Comparison of ENCODE assay signal across 9 mouse cellular contexts in the genomic region with DNA sequence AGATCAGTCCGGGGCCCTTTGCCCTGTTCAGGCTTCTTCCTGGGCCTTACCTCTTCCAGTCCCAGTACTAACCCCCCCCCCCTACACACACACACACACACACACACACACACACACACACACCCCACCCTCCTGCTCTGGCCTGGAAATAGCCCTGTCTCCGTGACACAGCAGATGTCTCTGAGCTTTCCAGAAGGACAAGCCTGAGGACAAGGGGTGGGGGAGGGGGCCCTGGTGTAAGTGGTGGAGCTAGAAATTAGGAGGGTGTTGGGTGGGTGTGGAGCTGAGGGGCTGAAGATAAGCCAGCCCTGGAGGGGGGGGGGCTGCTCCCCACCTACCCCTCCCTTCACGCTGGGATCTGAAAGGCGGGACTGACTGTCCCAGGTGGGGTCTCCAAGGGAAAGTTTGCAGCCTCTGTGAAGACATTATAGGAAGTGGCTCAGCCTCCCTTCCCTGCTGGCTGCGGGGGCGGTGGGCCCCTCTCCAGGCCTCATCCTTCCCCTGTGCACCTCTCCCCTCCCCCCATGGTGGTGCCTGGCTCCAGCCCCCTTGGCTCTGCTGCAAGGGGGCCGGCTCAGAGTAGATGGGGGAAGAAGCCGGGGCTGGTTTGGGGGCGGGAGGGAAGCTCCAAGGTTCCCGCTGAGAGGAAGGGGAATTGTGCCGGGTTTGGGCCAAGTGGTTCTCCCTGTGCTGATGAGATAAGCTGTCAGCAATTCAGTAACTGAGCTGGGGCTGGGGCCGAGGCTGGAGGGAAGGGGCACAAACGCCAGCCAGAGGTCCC. TPM values are rescaled to one million over a fixed set of nuclear protein-coding genes. Genes with fewer than 3 reads are reported as not detected.
A peak's percentile ranks its signal among the peaks of the same experiment; 100 is the strongest.
DNase-seq lines count a peak whose midpoint lies in the region; ATAC-seq and TF ChIP-seq lines count a peak whose summit lies in the region.
"Had no signal": no experiment of that assay in that cellular context is flagged by ENCODE, and none has a peak within 500 bp of the region (broad histone marks: within the 10 kb centered on the region; RNA-seq: fewer than 3 reads in every experiment).

No protein-coding gene starts in this region.

- H3K9me3 ChIP-seq in E14TG2a.4 (ENCODE audit: low read length), result no peaks in the 10 kb centered on the region
- no peaks in the 10 kb centered on the region for H3K9me3 ChIP-seq in hindbrain, embryonic 15.5 days
- no peaks in the 10 kb centered on the region for H3K9me3 ChIP-seq in neural tube, embryonic 11.5 days (ENCODE audit: control insufficient read depth, low read length)

- 4% methylated on average over 13 of the region's 13 CpGs for WGBS in hindbrain, embryonic 15.5 days
- WGBS in neural tube, embryonic 11.5 days, result 1% methylated on average over 13 of the region's 13 CpGs

- TF ChIP-seq CTCF in E14TG2a.4 (conservative IDR thresholded peaks at IDR 0.05; ENCODE audit: low read length), result no peak

- H3K4me3 ChIP-seq in E14TG2a.4 (replicated peaks; ENCODE audit: low read length), result peak overlapping the region; percentile 73
- H3K4me3 ChIP-seq in hindbrain, embryonic 15.5 days, result peak overlapping the region; percentile 44
- peak overlapping the region; percentile 40 for H3K4me3 ChIP-seq in neural tube, embryonic 11.5 days (ENCODE audit: low read depth, low read length)

- H3K27ac ChIP-seq in hindbrain, embryonic 15.5 days (replicated peaks), result peak overlapping the region; percentile 79
- H3K27ac ChIP-seq in neural tube, embryonic 11.5 days (ENCODE audit: low read depth, low read length), result peak overlapping the region; percentile 6

- peak; percentile 89 for DNase-seq in NIH3T3 (ENCODE audit: low read depth)
- peak; percentile 47 to 62 for DNase-seq in gastrocnemius, adult 8-10 months (ENCODE audit: low spot score in 2 of 2)
- peak; percentile 64 for DNase-seq in neural tube, embryonic 11.5 days (ENCODE audit: low spot score)
- DNase-seq in adrenal gland, adult 8-10 months, result no peak
- DNase-seq in thymus, postnatal 10 days (ENCODE audit: low spot score in 2 of 2), result no peak
- no peak for DNase-seq in right cerebral cortex, postnatal 25 days

- ATAC-seq in hindbrain, embryonic 15.5 days (ENCODE audit: low FRiP score, low read depth), result peak; percentile 46
- peak; percentile 15; the same call in 1 of the 2 replicates for ATAC-seq in neural tube, embryonic 11.5 days (ENCODE audit: insufficient read depth, low FRiP score, low TSS enrichment)

- H3K36me3 ChIP-seq in E14TG2a.4 (ENCODE audit: insufficient read depth, low read length), result no peaks in the 10 kb centered on the region
- no peaks in the 10 kb centered on the region for H3K36me3 ChIP-seq in hindbrain, embryonic 15.5 days
- H3K36me3 ChIP-seq in neural tube, embryonic 11.5 days (ENCODE audit: control insufficient read depth, insufficient read depth, low read length), result no peaks in the 10 kb centered on the region; the same call in 1 of the 2 replicates

- H3K9ac ChIP-seq in hindbrain, embryonic 15.5 days, result no peak overlapping the region
- peak overlapping the region; percentile 2 for H3K9ac ChIP-seq in neural tube, embryonic 11.5 days (ENCODE audit: low read length)

- H3K4me2 ChIP-seq in hindbrain, embryonic 15.5 days, result peak overlapping the region; percentile 81
- H3K4me2 ChIP-seq in neural tube, embryonic 11.5 days (ENCODE audit: low read depth), result peak overlapping the region; percentile 62

- H3K27me3 ChIP-seq in E14TG2a.4 (ENCODE audit: insufficient read depth, low read length), result peaks cover 61% of the 10 kb centered on the region
- peaks cover 37% of the 10 kb centered on the region for H3K27me3 ChIP-seq in hindbrain, embryonic 15.5 days
- H3K27me3 ChIP-seq in neural tube, embryonic 11.5 days (ENCODE audit: control insufficient read depth, insufficient read depth, low read length), result peaks cover 30% of the 10 kb centered on the region

- peaks cover 54% of the 10 kb centered on the region for H3K4me1 ChIP-seq in E14TG2a.4 (replicated peaks; ENCODE audit: low read depth, low read length)
- H3K4me1 ChIP-seq in hindbrain, embryonic 15.5 days (replicated peaks), result peaks cover 49% of the 10 kb centered on the region
- peaks cover 30% of the 10 kb centered on the region for H3K4me1 ChIP-seq in neural tube, embryonic 11.5 days (ENCODE audit: control insufficient read depth, insufficient read depth, low read length)

RNA-seq across cellular contexts. Expression of gene Flnc, which starts 2.0 kb away (rescaled TPM):
- 100 to 1,000 TPM; 357 to 417 (median 381) TPM for total RNA-seq in gastrocnemius, adult 8-10 months (2022)
- polyA plus RNA-seq in hindbrain, embryonic 15.5 days (2015; fragmentation: Nextera tagmentation; extraction: Ambion mirVana), result 4.2 and 5.1 TPM in 2 replicates
- 4.6 and 5.8 TPM in 2 replicates for polyA plus RNA-seq in neural tube, embryonic 11.5 days (2014; fragmentation: Nextera tagmentation; extraction: Ambion mirVana)
- 1 to 10 TPM; 2.9 to 8.6 (median 5.2) TPM for total RNA-seq in adrenal gland, adult 8-10 months (2022)
- total RNA-seq: common myeloid progenitor, adult 5-6 weeks had no signal

RNA-seq across cellular contexts. Expression of gene Atp6v1f, which starts 32.4 kb away (rescaled TPM):
- 100 to 1,000 TPM; 116 to 127 (median 122) TPM for total RNA-seq in gastrocnemius, adult 8-10 months (2022)
- polyA plus RNA-seq in hindbrain, embryonic 15.5 days (2015; fragmentation: Nextera tagmentation; extraction: Ambion mirVana), result 346 and 360 TPM in 2 replicates
- polyA plus RNA-seq in neural tube, embryonic 11.5 days (2014; fragmentation: Nextera tagmentation; extraction: Ambion mirVana), result 194 and 201 TPM in 2 replicates
- 100 to 1,000 TPM; 218 to 251 (median 230) TPM for total RNA-seq in adrenal gland, adult 8-10 months (2022)

RNA-seq across cellular contexts. Expression of gene Atp6v1fnb, which starts 36.1 kb away (rescaled TPM):
- not detected for total RNA-seq in gastrocnemius, adult 8-10 months (2022)
- polyA plus RNA-seq in hindbrain, embryonic 15.5 days (2015; fragmentation: Nextera tagmentation; extraction: Ambion mirVana), result 0.35 and 0.42 TPM in 2 replicates
- polyA plus RNA-seq in neural tube, embryonic 11.5 days (2014; fragmentation: Nextera tagmentation; extraction: Ambion mirVana), result not detected in 2 replicates
- 1 to 10 TPM in 1 of 4 experiments, under 1 TPM in 2, not detected in 1; 0.38 to 1.5 (median 0.91) TPM for total RNA-seq in adrenal gland, adult 8-10 months (2022)

RNA-seq across cellular contexts. Expression of gene Ccdc136, which starts 39.0 kb away (rescaled TPM):
- total RNA-seq in gastrocnemius, adult 8-10 months (2022), result 10 to 100 TPM in 2 of 4 experiments, 1 to 10 TPM in 2; 9.0 to 12.0 (median 10.2) TPM
- 43.3 and 52.6 TPM in 2 replicates for polyA plus RNA-seq in hindbrain, embryonic 15.5 days (2015; fragmentation: Nextera tagmentation; extraction: Ambion mirVana)
- 36.8 and 40.1 TPM in 2 replicates for polyA plus RNA-seq in neural tube, embryonic 11.5 days (2014; fragmentation: Nextera tagmentation; extraction: Ambion mirVana)
- 10 to 100 TPM in 1 of 4 experiments, 1 to 10 TPM in 3; 4.4 to 13.1 (median 5.7) TPM for total RNA-seq in adrenal gland, adult 8-10 months (2022)
- total RNA-seq: common myeloid progenitor, adult 5-6 weeks had no signal

RNA-seq across cellular contexts. Expression of gene Opn1sw, which starts 46.8 kb away (rescaled TPM):
- total RNA-seq in gastrocnemius, adult 8-10 months (2022), result under 1 TPM in 3 of 4 experiments, not detected in 1; 0.24 to 0.43 (median 0.31) TPM
- 0.34 and 0.53 TPM in 2 replicates for polyA plus RNA-seq in hindbrain, embryonic 15.5 days (2015; fragmentation: Nextera tagmentation; extraction: Ambion mirVana)
- 0.15 and 0.20 TPM in 2 replicates for polyA plus RNA-seq in neural tube, embryonic 11.5 days (2014; fragmentation: Nextera tagmentation; extraction: Ambion mirVana)
- not detected for total RNA-seq in adrenal gland, adult 8-10 months (2022)
- total RNA-seq: common myeloid progenitor, adult 5-6 weeks had no signal

Comparison
In these comparisons a context has a peak if more than half of its experiments do, and no peak if none do; other contexts are left out.
1. DNase-seq: peak in NIH3T3 (single experiment), gastrocnemius, adult 8-10 months (2 of 2) and neural tube, embryonic 11.5 days (single experiment); none in adrenal gland, adult 8-10 months (single experiment), thymus, postnatal 10 days (0 of 2) and right cerebral cortex, postnatal 25 days (single experiment).
2. RNA of gene Flnc, which starts 2.0 kb away (total RNA-seq): 357 to 417 TPM in gastrocnemius, adult 8-10 months; 2.9 to 8.6 TPM in adrenal gland, adult 8-10 months; every median in the first group is over 10 times any median in the second.
3. Peak in every context shown above with its lines, with median percentiles within 50 percentile points of each other: H3K4me3 ChIP-seq.